Mouse (Mus musculus) small intestine, adult 2 months (tissue): ENCODE data around the gene Dlx4. TPM values are rescaled to one million over a fixed set of nuclear protein-coding genes. Genes with fewer than 3 reads are reported as not detected.

Experiments used
- H3K27ac ChIP-seq: fragments of 200-500 bp; 2 replicates; pipeline ENCODE4 v1.5.1; 2012; ENCODE audit warnings: low read depth, low read length, control low read depth, inconsistent platforms; ENCODE audit not compliant: insufficient read depth
- H3K27me3 ChIP-seq: fragments of 200-500 bp; 2 replicates; pipeline ENCODE4 v1.6.1; 2012; ENCODE audit warnings: mild to moderate bottlenecking, moderate library complexity, low read length, inconsistent platforms; ENCODE audit not compliant: control insufficient read depth, insufficient read depth
- H3K36me3 ChIP-seq: fragments of 200-500 bp; 2 replicates; pipeline ENCODE4 v1.6.1; 2012; ENCODE audit warnings: mild to moderate bottlenecking, low read length, control low read depth, inconsistent platforms; ENCODE audit not compliant: control insufficient read depth, insufficient read depth
- H3K4me1 ChIP-seq: fragments of 200-500 bp; 2 replicates; pipeline ENCODE4 v1.6.1; 2012; ENCODE audit warnings: low read length, inconsistent platforms, mixed read lengths; ENCODE audit not compliant: control insufficient read depth, insufficient read depth, insufficient read length
- H3K4me3 ChIP-seq: fragments of 200-500 bp; 2 replicates; pipeline ENCODE4 v1.5.1; 2012; ENCODE audit warnings: low read depth, mild to moderate bottlenecking, control low read depth, inconsistent platforms, low read length, moderate library complexity
- CTCF ChIP-seq: fragments of 200-500 bp; IDR thresholded peaks from 2 replicates; pipeline ENCODE4 v1.5.1; 2012; ENCODE audit warnings: low read depth, mild to moderate bottlenecking, control low read depth, inconsistent platforms, low read length, moderate library complexity, mixed read lengths; ENCODE audit not compliant: insufficient replicate concordance, insufficient read length; ENCODE audit errors: extremely low read depth
- POLR2A ChIP-seq: fragments of 200-500 bp; IDR thresholded peaks from 2 replicates; pipeline ENCODE4 v1.6.1; 2012; ENCODE audit warnings: low read depth, mild to moderate bottlenecking, control low read depth, inconsistent platforms, low read length, moderate library complexity
- WGBS: fragments of 180-500 bp; shearing (Covaris S2); methylation state at CpG from one replicate; pipeline ENCODE4 v1.1.7; 2018; 5-methylcytosine and 5-hydroxymethylcytosine counted together
- polyA plus RNA-seq: library from polyadenylated mRNA; depleted of rRNA; stranded (reverse); fragments of >200 nt; gene quantifications from 2 replicates; pipeline ENCODE4 v1.2.3, GENCODE M21; 2012

The Dlx4 gene
- polyA plus RNA-seq, 1 experiment, result not detected

GRCm38 (mm10) chr11:95118505-95118904, 27.6 kb downstream of the Dlx4 start:
- Histone ChIP-seq H3K4me3 (no peak overlapping the region), H3K27ac (no peak overlapping the region), H3K27me3 (peaks cover 52% of the 10 kb centered on the region), H3K36me3 (no peaks in the 10 kb centered on the region), H3K4me1 (no peaks in the 10 kb centered on the region; the same call in 1 of the 2 replicates)
- 6% methylated on average over 8 of the region's 8 CpGs for WGBS
- TF ChIP-seq CTCF (peak; percentile 74; the same call in 1 of the 2 replicates), POLR2A (no peak)

- Histone ChIP-seq H3K4me1 (no peaks in the 10 kb centered on the region; the same call in 1 of the 2 replicates), H3K4me3 (no peak overlapping the region), H3K27ac (no peak overlapping the region), H3K36me3 (no peaks in the 10 kb centered on the region), H3K27me3 (peaks cover 38% of the 10 kb centered on the region)
- TF ChIP-seq POLR2A, result no peak
- TF ChIP-seq CTCF, result peak; percentile 96
- WGBS, result 2% methylated on average over 6 of the region's 6 CpGs
Observed at GRCm38 (mm10) chr11:95117030-95117429, 29.0 kb downstream of the Dlx4 start.

GRCm38 (mm10) chr11:95110081-95110480, 36.0 kb downstream of the Dlx4 start:
- Histone ChIP-seq H3K4me1 (0 out of 2 replicates have a peak, but pooled peaks cover 3% of the 10 kb centered on the region), H3K27me3 (peaks cover 8% of the 10 kb centered on the region), H3K36me3 (no peaks in the 10 kb centered on the region), H3K4me3 (no peak overlapping the region), H3K27ac (no peak overlapping the region)
- TF ChIP-seq POLR2A (no peak), CTCF (no peak)
- WGBS, result 84% methylated on average over 7 of the region's 7 CpGs

GRCm38 (mm10) chr11:95109000-95109399, 37.1 kb downstream of the Dlx4 start:
- peaks cover 8% of the 10 kb centered on the region for H3K27me3 ChIP-seq
- H3K4me1 ChIP-seq, result peaks cover 4% of the 10 kb centered on the region; the same call in 1 of the 2 replicates
- H3K27ac ChIP-seq, result no peak overlapping the region
- TF ChIP-seq POLR2A (no peak), CTCF (no peak)
- whole genome bisulfite sequencing, result 56% methylated on average over 2 of the region's 2 CpGs
- H3K36me3 ChIP-seq, result no peaks in the 10 kb centered on the region
- no peak overlapping the region for H3K4me3 ChIP-seq

- peak; percentile 96 for TF ChIP-seq CTCF
- TF ChIP-seq POLR2A, result no peak
- H3K4me3 ChIP-seq, result no peak overlapping the region
- H3K36me3 ChIP-seq, result no peaks in the 10 kb centered on the region
- H3K27ac ChIP-seq, result no peak overlapping the region
- WGBS, result 35% methylated on average over 23 of the region's 23 CpGs
- peaks cover 8% of the 10 kb centered on the region for H3K27me3 ChIP-seq
- peaks cover 8% of the 10 kb centered on the region; the same call in 1 of the 2 replicates for H3K4me1 ChIP-seq
Observed at GRCm38 (mm10) chr11:95106440-95107236, 39.4 kb downstream of the Dlx4 start.

- 5% methylated on average over 25 of the region's 25 CpGs for WGBS
- H3K27me3 ChIP-seq, result peaks cover 8% of the 10 kb centered on the region
- H3K36me3 ChIP-seq, result no peaks in the 10 kb centered on the region
- H3K4me1 ChIP-seq, result peaks cover 8% of the 10 kb centered on the region; the same call in 1 of the 2 replicates
- no peak overlapping the region for H3K27ac ChIP-seq
- H3K4me3 ChIP-seq, result no peak overlapping the region
- TF ChIP-seq CTCF, result no peak
- TF ChIP-seq POLR2A, result no peak
Observed at GRCm38 (mm10) chr11:95105274-95105874, 40.7 kb downstream of the Dlx4 start.

- Histone ChIP-seq H3K27ac (no peak overlapping the region), H3K36me3 (no peaks in the 10 kb centered on the region), H3K4me1 (peaks cover 12% of the 10 kb centered on the region; the same call in 1 of the 2 replicates), H3K27me3 (peaks cover 8% of the 10 kb centered on the region), H3K4me3 (no peak overlapping the region)
- TF ChIP-seq POLR2A, result no peak
- whole genome bisulfite sequencing, result 17% methylated on average over 6 of the region's 6 CpGs
Observed at GRCm38 (mm10) chr11:95104266-95104665, 41.8 kb downstream of the Dlx4 start.
